Mouse (Mus musculus) spleen, adult 12 weeks (tissue): ENCODE data around the gene Shank2.

Experiments
- DNase-seq: peaks from one replicate; pipeline ENCODE4 v3.0.0; 2022; ENCODE audit warnings: low spot score

The Shank2 gene

GRCm38 (mm10) chr7:144340376-144340775 is 338.6 kb downstream of the Shank2 start:
- no peak for DNase-seq

GRCm38 (mm10) chr7:144366133-144366532 is 364.4 kb downstream of the Shank2 start:
- no peak for DNase-seq

- no peak for DNase-seq
Observed at GRCm38 (mm10) chr7:144373059-144373458, 371.3 kb downstream of the Shank2 start.

GRCm38 (mm10) chr7:144375483-144375882 is 373.8 kb downstream of the Shank2 start:
- DNase-seq, result no peak

- DNase-seq, result no peak
Observed at GRCm38 (mm10) chr7:144378254-144378653, 376.5 kb downstream of the Shank2 start.

- no peak for DNase-seq
Observed at GRCm38 (mm10) chr7:144379243-144379884, 377.6 kb downstream of the Shank2 start.

DNA sequence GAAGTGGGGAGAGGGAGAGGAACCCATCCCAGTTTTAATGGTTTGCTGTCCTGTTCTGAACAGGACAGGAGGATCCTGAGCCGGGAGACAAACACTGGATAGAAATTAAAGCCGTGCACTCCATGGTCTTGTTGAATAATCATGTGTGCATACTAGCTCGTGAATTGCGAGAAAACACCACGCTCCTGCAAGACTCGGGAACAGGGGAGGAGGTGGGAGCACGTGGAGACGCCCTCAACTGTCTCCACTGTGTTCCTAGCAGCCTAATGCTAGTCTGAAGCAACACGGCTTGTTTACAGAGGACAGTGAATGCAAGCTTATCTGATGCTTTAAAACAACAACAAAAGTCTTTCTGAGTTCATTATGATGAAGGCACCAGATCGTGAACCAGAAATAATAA is 379.9 kb downstream of the Shank2 start:
- DNase-seq, result no peak

DNA sequence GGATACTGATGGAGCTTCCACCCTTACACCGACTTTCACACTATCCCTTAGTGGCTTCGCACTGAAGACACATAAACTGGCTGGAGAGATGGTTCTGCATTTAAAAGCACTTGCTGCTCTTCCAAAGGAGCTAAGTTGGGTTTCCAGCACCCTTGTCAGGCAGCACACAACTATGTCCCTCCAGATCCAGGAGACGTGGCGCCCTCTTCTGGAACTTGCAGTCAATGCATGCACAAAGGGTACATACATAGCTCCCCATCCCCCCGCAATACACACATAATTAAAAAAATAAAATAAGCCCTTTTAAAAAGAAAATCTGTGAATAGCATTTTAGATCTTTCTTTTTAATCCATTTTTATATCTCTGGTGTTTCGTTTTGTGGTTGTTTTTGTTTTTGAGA is 385.8 kb downstream of the Shank2 start:
- DNase-seq, result no peak

GRCm38 (mm10) chr7:144389704-144390103 is 388.0 kb downstream of the Shank2 start:
- DNase-seq, result no peak

DNA sequence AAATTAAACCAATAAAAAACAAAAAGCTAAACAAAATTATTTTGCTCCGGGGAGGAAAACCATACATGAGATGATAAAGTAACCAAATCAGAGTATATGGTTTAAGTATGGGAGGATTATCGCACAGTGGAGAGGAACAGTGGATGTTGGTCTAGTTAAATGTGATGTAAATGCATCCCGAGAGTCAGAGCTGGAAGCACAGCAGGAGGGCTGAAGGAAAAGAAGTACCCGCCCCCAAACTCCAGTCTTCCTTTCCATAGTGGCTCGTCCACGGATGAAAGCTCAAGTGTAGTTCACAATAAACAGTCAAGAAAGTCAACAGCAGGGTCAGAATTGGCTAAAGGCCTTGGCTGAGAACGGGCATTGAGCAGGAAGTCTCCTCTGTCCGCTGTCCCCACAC is 388.9 kb downstream of the Shank2 start:
- no peak for DNase-seq

DNA sequence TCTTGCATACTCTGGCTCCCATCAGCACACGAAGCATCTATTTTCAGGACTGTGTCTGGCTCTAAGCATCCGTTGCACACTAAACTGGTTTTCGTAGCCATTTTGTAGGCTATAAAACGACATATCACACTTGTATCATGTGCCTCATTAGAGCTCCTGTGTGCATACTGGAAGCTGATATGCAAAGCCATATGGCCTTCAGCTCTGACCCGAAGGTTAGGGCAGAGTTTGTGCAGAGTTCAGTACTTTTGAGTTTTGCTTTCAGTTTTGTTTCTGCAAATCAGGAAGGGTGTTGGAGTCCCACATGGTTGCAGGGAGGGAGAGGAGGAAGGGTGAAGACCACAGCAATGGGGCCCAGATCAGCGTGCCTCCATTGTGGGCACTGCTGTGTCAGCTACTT is 390.0 kb downstream of the Shank2 start:
- DNase-seq, result no peak

DNA sequence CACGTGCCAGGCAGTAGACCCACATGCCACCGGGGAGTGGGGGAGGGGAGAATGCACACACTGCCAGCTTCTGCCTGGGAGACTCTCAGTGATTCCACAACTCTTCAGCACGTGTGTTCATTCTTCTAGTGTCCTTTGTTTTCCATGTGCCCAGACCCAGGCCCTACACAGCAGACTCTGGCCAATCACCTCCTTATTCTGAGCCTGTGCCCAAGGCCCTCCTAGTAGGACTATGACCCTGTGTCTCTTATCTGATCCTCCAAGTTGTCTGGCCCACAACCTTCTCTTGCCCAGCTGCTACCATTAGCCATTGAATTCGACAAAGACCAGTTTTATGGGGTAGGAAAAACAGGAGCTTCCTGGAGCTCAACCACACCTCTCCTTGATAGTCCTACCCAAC is 400.8 kb downstream of the Shank2 start:
- DNase-seq, result no peak

- DNase-seq, result no peak
Observed at GRCm38 (mm10) chr7:144407675-144408074, 405.9 kb downstream of the Shank2 start.

DNA sequence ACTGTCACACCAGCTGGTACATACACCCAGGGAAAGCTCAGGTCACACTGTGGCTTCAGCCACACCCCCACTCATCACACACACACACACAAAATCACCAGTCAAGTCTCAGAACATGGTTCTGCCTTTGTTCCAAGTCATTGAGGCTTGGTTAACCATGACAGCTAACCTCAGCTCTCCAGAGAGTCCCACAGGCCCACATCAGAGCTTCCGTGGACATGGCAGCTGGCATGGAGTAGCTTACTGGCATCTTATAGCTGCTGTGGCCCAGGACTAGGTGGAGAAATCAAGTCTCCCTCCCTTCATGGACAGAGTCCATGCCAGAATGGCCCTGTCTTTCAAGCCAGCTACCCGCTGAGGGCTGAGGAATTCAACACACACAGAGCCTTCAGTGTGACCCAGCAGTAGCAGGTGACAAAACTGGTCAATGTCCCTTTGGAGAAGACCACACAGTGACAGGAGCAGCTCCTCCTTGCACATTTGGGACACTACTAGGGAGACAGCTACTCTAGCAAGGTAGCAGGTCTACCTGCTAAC is 406.8 kb downstream of the Shank2 start:
- no peak for DNase-seq

GRCm38 (mm10) chr7:144409682-144410081 is 408.0 kb downstream of the Shank2 start:
- no peak for DNase-seq

DNA sequence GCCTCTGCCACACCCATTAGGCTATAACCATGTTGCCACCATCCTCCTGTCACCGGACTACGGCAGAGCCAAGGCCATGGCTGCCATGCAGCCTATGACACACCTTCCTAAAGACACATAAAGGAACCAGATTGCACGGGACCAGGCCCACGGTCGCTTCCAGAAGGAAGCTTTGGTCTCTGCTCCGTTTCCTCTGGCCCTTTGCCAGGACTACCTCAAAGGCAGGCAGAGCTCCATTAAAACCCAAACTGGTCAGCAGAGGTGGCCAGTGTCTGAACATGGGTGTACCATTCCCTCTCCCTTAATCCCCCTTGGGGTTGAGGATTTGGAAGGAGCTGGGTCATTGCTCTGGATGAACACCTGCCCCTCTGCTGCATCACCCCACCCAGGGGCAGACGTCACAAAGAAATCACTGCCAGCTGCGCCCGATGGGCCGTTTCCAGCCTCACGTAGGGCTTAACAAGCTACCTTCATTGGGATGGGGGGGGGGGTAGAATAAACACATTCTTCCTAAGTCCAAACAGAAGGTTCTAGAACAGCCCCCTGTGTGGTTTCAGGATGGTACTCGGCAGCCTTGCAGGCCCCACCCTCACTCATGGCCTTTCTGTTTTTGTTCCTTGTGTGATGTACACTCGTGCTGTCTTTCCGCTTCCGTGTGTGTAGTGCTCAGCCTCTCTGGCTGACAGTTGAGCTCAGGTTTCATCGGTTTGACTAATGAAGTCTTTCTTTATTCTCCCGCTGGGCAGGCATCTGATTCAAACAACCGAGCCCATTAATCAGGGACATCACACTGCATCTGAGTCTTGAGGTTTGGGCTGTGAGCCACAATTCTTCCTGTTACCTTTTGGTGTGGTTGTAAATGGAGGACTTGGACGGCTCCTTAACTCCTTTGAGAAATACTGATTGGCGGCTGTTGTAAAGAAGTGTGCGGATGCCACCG is 410.5 kb downstream of the Shank2 start:
- DNase-seq, result no peak

DNA sequence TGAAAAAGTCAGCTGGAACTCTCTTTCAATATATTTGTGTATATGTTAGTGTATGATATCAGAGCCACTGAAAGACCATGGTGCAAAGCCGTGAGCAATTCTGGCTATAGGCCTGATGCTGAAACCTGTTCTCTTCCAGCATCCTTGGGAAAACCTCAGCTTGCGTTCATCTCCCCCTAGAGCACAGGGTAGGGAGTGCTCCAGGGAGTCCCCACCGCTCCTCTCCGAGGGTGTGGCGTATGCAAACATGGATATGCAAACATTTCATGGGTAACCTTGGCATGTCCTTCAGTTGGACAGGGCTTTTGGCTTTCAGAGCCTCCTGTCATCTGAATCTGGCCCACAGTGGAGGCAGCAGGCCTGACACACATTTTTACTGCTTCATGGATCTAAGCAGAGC is 412.9 kb downstream of the Shank2 start:
- no peak for DNase-seq

GRCm38 (mm10) chr7:144415795-144416194 is 414.1 kb downstream of the Shank2 start:
- no peak for DNase-seq

DNA sequence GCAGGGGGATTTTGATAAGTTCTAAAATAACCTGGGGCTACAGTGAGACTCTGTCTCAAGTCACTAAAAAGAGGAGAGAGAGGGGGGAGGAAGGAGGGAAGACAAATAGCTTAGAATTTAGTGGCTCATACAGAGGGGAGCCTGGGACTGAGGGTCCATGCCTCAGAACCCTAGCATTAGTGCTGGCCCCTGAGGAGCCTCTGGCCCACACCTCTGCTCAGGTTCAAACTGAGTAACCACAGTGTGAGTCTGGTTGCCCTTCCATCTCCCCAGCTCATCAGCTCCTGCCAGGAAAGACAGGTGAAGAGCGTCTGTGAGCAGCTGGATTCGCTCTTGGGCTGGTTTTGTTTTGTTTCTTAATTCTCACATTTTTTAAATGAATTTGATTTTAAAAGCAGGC is 415.5 kb downstream of the Shank2 start:
- DNase-seq, result no peak

GRCm38 (mm10) chr7:144417644-144418343 is 416.1 kb downstream of the Shank2 start:
- DNase-seq, result no peak

DNA sequence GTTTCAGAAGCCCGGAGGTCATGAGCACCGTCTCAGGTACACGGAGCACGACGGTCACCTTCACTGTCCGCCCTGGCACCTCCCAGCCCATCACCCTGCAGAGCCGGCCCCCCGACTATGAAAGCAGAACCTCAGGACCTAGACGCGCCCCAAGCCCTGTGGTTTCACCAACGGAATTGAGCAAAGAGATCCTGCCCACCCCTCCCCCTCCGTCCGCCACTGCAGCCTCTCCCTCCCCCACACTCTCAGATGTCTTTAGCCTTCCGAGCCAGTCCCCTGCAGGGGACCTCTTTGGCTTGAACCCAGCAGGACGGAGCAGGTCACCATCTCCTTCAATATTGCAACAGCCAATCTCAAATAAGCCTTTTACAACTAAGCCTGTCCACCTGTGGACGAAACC is 418.8 kb downstream of the Shank2 start:
- no peak for DNase-seq

DNA sequence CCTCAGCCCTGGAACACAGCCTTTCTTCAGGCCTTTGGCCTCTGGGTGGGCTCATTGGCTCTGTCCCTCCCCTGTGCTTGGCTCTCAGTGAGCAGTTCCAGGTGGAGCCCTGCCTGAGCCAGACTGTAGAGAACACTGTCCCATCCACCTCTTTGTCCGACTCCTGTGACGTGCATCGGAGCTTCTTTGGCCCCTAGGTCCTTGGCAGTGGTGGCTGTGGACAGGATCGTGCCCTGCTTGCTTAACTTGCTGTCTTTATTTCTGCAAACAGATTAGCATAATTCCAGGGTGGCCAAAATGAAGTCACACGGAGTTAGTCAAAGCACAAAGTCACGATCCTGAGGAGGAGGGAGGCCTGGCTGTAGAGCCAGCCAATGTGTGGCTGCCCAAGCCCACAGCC is 419.8 kb downstream of the Shank2 start:
- no peak for DNase-seq

DNA sequence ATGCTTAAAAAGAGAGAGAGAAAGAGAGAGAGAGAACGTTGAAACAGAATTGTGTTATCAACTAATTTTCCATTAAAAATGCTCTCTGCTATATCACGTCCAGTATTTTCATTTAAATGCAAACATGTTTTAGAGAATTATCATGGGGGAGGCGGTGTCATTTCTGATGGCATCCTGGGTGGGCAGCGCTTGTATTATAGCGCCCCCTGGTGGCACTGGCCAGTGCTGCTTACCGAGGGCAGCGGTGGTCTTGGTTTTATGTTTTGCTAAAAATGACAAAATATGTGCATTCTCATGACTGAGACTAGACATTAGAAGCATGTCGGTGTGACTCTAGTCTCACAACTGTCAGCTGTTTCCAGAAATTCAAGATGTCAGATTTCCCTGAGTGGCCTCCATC is 424.2 kb downstream of the Shank2 start:
- DNase-seq, result no peak
